Mouse (Mus musculus): Measurements from ENCODE around the gene Arhgap25. TPM values are rescaled to one million over a fixed set of nuclear protein-coding genes. Genes with fewer than 3 reads are reported as not detected.

Gene Arhgap25
- polyA plus RNA-seq, 1 experiment from 2014 or later = 6.4 TPM

DNA sequence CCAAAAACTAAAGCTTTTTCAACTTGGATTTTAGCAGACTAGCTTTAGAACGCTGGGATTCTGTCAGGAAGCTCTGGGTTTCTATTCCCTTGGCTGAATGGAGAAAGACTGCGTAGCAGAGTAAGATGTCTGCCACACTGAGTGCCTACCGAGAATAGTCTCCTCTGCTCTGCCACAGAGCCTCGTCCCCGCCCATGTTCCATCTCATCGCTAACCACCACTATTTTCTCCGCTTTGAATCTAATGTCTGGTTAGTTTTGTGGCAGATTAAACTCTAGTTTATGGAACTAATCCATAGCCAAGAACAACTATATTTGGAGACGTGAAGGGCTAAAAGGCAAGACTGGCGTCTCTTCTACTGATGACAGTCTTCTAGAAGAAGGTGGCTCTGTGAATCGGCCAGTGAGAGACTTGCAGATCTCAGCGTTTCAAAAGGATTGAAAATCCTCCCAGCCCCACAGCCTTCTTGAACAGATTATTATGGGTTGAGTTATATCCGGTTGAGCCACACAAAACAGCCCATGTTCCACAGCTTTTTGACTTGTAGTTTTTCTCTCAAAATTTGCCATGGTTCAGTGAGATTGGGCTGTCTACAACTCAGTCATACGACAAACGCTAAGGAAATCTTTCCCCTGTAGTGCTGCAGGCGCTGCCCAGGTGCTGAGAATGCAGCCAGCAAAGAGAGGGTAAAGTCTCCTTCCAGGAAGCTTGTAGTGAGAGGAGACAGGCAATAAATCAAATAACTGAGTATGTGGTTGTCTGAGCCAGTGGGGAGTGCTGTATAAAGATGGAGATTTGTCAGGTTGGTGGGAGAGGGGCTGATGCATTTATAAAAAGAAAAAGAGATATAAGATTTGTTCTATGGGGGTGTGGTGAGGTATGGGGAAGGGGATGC, 5.6 kb upstream of the Arhgap25 start:
- Histone ChIP-seq H3K9me3 (replicated peaks; ENCODE audit: control insufficient read depth, low read length) (no peaks in the 10 kb centered on the region), H3K27ac (ENCODE audit: low read length) (no peak overlapping the region), H3K4me3 (replicated peaks; ENCODE audit: low read length) (no peak overlapping the region), H3K4me1 (ENCODE audit: control insufficient read depth, insufficient read depth, low read length) (no peaks in the 10 kb centered on the region; the same call in 1 of the 2 replicates), H3K9ac (ENCODE audit: low read length) (no peak overlapping the region), H3K27me3 (ENCODE audit: control insufficient read depth, insufficient read depth, low read length) (no peaks in the 10 kb centered on the region), H3K36me3 (ENCODE audit: control insufficient read depth, insufficient read depth, low read length) (no peaks in the 10 kb centered on the region), H3K4me2 (ENCODE audit: low read depth, low read length) (no peak overlapping the region)
- no peak for ATAC-seq (ENCODE audit: insufficient read depth, low FRiP score)
- WGBS = 71% methylated on average over 15 of the region's 15 CpGs

DNA sequence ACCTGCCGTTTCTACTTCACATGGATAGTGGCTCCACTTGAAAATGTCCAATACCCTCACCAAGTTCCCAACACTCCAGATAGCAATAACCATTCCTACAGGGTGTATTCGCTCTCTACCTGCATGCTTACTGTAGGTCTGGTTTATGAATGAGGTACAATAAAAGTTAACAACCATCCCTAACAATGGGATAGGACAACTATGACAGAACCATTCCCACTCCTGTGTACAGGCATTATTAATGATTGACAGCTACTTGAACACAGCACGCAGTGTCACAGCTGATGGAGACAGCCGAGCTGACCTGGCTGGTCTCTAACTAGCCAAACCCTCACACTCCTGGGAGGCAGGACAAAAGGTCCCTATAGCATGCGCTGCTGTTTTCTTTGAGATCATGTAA, 4.6 kb upstream of the Arhgap25 start:
- Histone ChIP-seq H3K4me3 (replicated peaks; ENCODE audit: low read length) (no peak overlapping the region), H3K4me1 (ENCODE audit: control insufficient read depth, insufficient read depth, low read length) (no peaks in the 10 kb centered on the region; the same call in 1 of the 2 replicates), H3K36me3 (ENCODE audit: control insufficient read depth, insufficient read depth, low read length) (no peaks in the 10 kb centered on the region), H3K27me3 (ENCODE audit: control insufficient read depth, insufficient read depth, low read length) (no peaks in the 10 kb centered on the region), H3K9ac (ENCODE audit: low read length) (no peak overlapping the region), H3K4me2 (ENCODE audit: low read depth, low read length) (no peak overlapping the region), H3K9me3 (replicated peaks; ENCODE audit: control insufficient read depth, low read length) (no peaks in the 10 kb centered on the region), H3K27ac (ENCODE audit: low read length) (no peak overlapping the region)
- WGBS = 66% methylated on average over 5 of the region's 5 CpGs
- ATAC-seq (ENCODE audit: insufficient read depth, low FRiP score) = no peak

DNA sequence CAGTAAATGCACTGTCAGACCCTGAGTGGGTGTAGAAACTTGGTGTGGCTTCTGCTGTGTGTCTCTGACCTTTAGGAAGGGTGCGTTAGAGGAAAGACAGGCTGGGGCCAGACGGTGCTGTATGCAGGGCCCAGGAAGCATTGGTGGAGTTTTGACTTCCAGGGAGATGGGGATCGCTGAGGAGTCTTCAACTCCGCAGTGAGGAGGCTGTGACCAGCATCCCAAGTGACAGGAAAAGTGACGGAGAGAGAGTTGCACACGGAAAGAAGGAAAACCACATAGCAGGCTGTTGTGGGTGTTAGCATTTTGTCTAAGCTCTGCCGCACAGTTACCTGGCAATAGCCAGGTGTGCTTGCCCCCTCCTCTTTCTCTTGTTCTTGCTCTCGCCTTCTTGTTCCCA, 3.2 kb upstream of the Arhgap25 start:
- Histone ChIP-seq H3K4me3 (replicated peaks; ENCODE audit: low read length) (no peak overlapping the region), H3K27me3 (ENCODE audit: control insufficient read depth, insufficient read depth, low read length) (no peaks in the 10 kb centered on the region), H3K9ac (ENCODE audit: low read length) (no peak overlapping the region), H3K36me3 (ENCODE audit: control insufficient read depth, insufficient read depth, low read length) (no peaks in the 10 kb centered on the region), H3K27ac (ENCODE audit: low read length) (no peak overlapping the region), H3K9me3 (replicated peaks; ENCODE audit: control insufficient read depth, low read length) (no peaks in the 10 kb centered on the region), H3K4me2 (ENCODE audit: low read depth, low read length) (no peak overlapping the region), H3K4me1 (ENCODE audit: control insufficient read depth, insufficient read depth, low read length) (no peaks in the 10 kb centered on the region; the same call in 1 of the 2 replicates)
- no peak for ATAC-seq (ENCODE audit: insufficient read depth, low FRiP score)
- WGBS = 64% methylated on average over 8 of the region's 8 CpGs

DNA sequence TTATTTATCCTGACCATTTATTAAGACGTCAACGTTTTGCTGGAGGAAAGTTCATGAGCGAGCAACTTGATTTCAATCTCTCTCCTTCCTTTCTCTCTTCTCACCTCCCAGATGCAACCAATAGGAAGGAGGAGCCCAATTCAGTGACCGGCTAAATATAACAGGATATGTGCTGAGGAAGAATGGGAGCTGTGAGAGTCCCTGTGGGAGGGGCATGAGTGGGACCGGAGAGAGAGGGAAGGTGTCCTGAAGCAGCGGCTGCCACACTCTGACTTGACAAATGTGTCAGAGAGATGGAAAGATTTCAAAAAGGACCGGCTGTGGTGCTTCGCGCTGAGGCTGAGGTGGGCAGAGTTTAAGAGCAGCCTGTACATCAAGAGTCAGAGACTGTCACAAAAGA, 2.6 kb upstream of the Arhgap25 start:
- 36% methylated on average over 9 of the region's 9 CpGs for WGBS
- Histone ChIP-seq H3K9ac (ENCODE audit: low read length) (no peak overlapping the region), H3K4me2 (ENCODE audit: low read depth, low read length) (no peak overlapping the region), H3K4me1 (ENCODE audit: control insufficient read depth, insufficient read depth, low read length) (no peaks in the 10 kb centered on the region; the same call in 1 of the 2 replicates), H3K36me3 (ENCODE audit: control insufficient read depth, insufficient read depth, low read length) (no peaks in the 10 kb centered on the region), H3K9me3 (replicated peaks; ENCODE audit: control insufficient read depth, low read length) (no peaks in the 10 kb centered on the region), H3K4me3 (replicated peaks; ENCODE audit: low read length) (no peak overlapping the region), H3K27ac (ENCODE audit: low read length) (no peak overlapping the region), H3K27me3 (ENCODE audit: control insufficient read depth, insufficient read depth, low read length) (no peaks in the 10 kb centered on the region)
- no peak for ATAC-seq (ENCODE audit: insufficient read depth, low FRiP score)

DNA sequence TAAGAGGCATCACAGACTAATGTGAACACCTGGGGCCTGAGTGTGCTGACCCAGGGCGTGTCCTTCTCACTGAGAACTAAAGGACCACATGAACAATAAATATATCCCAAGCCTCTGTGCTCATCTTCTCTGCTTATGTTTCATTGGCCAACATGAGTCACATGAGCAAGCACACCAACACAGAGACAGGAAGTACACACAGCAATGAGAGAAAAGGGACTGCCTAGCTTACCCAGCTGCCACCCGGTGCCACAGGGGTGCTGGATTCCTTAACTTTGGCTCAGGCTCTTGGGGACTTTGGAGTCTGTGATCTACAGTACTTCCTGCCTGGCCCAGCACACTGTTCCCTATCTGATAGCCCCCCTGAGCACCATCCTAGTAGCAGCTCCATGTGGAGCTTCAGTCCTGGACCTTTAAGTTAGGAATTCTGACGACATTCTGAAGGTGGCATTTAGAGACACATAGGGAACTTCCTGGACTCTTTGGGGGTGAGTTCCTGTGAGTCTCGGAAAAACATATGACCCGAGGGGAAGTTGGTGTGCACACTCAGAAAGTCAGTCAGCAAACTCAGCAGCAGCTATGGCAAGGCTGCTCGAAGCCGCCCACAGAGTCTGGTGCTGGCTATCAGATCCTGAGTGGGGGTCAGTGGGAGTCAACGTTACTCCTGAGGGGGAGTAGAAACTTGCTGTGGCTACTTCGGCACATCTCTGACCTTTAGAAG, 2.0 kb upstream of the Arhgap25 start:
- Histone ChIP-seq H3K4me2 (ENCODE audit: low read depth, low read length) (no peak overlapping the region), H3K27me3 (ENCODE audit: control insufficient read depth, insufficient read depth, low read length) (no peaks in the 10 kb centered on the region), H3K9me3 (replicated peaks; ENCODE audit: control insufficient read depth, low read length) (no peaks in the 10 kb centered on the region), H3K27ac (ENCODE audit: low read length) (no peak overlapping the region), H3K9ac (ENCODE audit: low read length) (no peak overlapping the region), H3K4me3 (replicated peaks; ENCODE audit: low read length) (no peak overlapping the region), H3K4me1 (ENCODE audit: control insufficient read depth, insufficient read depth, low read length) (no peaks in the 10 kb centered on the region; the same call in 1 of the 2 replicates), H3K36me3 (ENCODE audit: control insufficient read depth, insufficient read depth, low read length) (no peaks in the 10 kb centered on the region)
- ATAC-seq (ENCODE audit: insufficient read depth, low FRiP score) = no peak
- 67% methylated on average over 9 of the region's 9 CpGs for WGBS

DNA sequence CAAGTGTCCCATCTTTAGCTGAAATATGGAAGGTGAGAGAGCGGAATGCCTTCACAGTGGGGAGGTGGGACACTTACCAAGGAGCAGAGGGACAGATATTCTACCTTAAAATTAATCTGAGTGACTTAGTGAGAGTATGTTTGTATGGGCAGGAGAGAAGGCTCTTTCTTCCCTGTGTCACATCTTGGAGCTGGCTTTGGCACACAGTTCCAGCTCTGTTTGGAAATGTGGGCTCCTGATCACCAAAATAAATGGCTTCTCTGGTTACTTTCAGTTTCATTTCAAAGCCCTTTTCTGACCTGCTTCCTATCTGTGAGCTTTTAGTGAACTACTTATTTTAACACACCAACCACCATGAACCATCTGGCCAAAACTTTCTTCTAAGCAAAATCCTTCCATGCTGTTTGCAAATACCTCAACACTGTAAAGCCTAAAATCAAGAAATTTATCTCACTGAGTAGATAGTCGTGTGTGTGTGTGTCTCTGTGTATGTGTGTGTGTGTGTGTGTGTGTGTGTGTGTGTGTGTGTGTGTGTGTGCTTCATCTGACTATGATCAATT, 1.5 kb downstream of the Arhgap25 start:
- Histone ChIP-seq H3K4me1 (ENCODE audit: control insufficient read depth, insufficient read depth, low read length) (no peaks in the 10 kb centered on the region; the same call in 1 of the 2 replicates), H3K27me3 (ENCODE audit: control insufficient read depth, insufficient read depth, low read length) (no peaks in the 10 kb centered on the region), H3K36me3 (ENCODE audit: control insufficient read depth, insufficient read depth, low read length) (no peaks in the 10 kb centered on the region), H3K4me2 (ENCODE audit: low read depth, low read length) (no peak overlapping the region), H3K9me3 (replicated peaks; ENCODE audit: control insufficient read depth, low read length) (no peaks in the 10 kb centered on the region), H3K9ac (ENCODE audit: low read length) (no peak overlapping the region), H3K27ac (ENCODE audit: low read length) (no peak overlapping the region), H3K4me3 (replicated peaks; ENCODE audit: low read length) (no peak overlapping the region)
- ATAC-seq (ENCODE audit: insufficient read depth, low FRiP score) = no peak
- WGBS = 75% methylated on average over 2 of the region's 2 CpGs

DNA sequence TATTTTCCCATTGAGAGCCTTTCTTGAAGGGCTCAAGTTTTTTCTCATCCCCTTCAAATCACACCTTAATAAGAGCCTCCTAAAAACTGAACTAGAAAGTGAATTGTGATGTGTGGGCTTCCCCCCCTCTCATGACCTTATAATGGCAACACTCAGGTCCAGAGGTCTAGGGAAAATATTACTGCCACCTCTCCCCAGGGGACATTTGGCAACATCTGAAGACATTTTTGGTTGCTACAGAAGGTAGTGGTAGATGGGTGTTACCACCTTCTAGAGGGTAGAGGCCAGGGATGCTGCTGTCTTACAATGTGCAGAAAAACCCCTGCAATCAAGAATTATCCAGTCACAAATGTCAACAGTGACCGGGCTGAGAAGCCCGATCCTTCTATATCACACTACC, 2.7 kb downstream of the Arhgap25 start:
- no peak for ATAC-seq (ENCODE audit: insufficient read depth, low FRiP score)
- H3K36me3 ChIP-seq (ENCODE audit: control insufficient read depth, insufficient read depth, low read length) = no peaks in the 10 kb centered on the region
- no peak overlapping the region for H3K4me3 ChIP-seq (replicated peaks; ENCODE audit: low read length)
- no peaks in the 10 kb centered on the region for H3K27me3 ChIP-seq (ENCODE audit: control insufficient read depth, insufficient read depth, low read length)
- no peaks in the 10 kb centered on the region for H3K9me3 ChIP-seq (replicated peaks; ENCODE audit: control insufficient read depth, low read length)
- H3K4me1 ChIP-seq (ENCODE audit: control insufficient read depth, insufficient read depth, low read length) = no peaks in the 10 kb centered on the region; the same call in 1 of the 2 replicates
- WGBS = 61% methylated on average over 2 of the region's 2 CpGs
- H3K9ac ChIP-seq (ENCODE audit: low read length) = no peak overlapping the region
- H3K4me2 ChIP-seq (ENCODE audit: low read depth, low read length) = no peak overlapping the region
- H3K27ac ChIP-seq (ENCODE audit: low read length) = no peak overlapping the region

DNA sequence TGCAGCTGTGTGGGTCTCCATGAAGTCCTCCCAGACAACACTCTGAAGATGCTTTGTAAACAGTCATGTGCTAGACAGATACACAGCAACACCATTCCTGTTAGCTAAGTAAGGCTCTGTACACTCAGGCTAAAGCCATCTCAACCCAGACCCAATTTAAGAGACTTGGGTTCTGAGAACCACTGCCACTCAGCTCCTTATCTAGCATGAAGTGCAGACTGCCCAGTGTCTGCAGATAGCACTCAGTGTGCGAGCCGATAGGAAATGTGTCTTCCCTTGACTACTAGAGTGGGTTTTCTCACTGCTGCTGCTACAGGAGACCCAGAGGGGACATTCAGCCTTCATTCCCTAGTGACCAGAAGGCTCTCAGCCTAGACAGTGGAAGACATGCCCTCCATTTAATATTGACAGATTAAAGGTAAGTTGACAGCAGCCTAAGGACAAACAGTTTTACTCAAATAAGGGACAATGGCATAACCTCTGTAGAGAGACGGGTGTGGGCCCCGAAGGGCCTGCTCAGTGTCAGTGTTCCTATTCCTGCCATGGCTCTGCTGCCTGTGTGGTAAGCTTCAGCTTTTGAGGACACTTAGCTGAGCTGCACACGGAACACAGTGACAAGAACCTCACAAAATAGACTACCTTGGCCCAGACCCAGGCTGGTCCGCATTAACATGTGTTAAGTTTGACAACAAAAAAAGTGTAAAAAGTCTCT, 5.1 kb downstream of the Arhgap25 start:
- no peaks in the 10 kb centered on the region for H3K27me3 ChIP-seq (ENCODE audit: control insufficient read depth, insufficient read depth, low read length)
- H3K4me3 ChIP-seq (replicated peaks; ENCODE audit: low read length) = no peak overlapping the region
- H3K36me3 ChIP-seq (ENCODE audit: control insufficient read depth, insufficient read depth, low read length) = no peaks in the 10 kb centered on the region
- 76% methylated on average over 6 of the region's 6 CpGs for WGBS
- no peak overlapping the region for H3K9ac ChIP-seq (ENCODE audit: low read length)
- H3K4me2 ChIP-seq (ENCODE audit: low read depth, low read length) = no peak overlapping the region
- no peaks in the 10 kb centered on the region for H3K9me3 ChIP-seq (replicated peaks; ENCODE audit: control insufficient read depth, low read length)
- ATAC-seq (ENCODE audit: insufficient read depth, low FRiP score) = no peak
- H3K4me1 ChIP-seq (ENCODE audit: control insufficient read depth, insufficient read depth, low read length) = no peaks in the 10 kb centered on the region
- H3K27ac ChIP-seq (ENCODE audit: low read length) = no peak overlapping the region

Measured in stomach, embryonic 16.5 days (tissue).